Mouse (Mus musculus) cerebral cortex, adult 2 months (tissue): Measurements from ENCODE around the gene Wnt2b.

ENCODE experiments used
- WGBS: fragments of 180-500 bp; shearing (Covaris S2); methylation state at CpG from one replicate; pipeline ENCODE4 v1.1.7; 2018; 5-methylcytosine and 5-hydroxymethylcytosine counted together

The Wnt2b gene

GRCm38 (mm10) chr3:104896141-104896540, 65.6 kb downstream of the Wnt2b start:
- 51% methylated on average over 3 of the region's 3 CpGs for WGBS
